Mouse (Mus musculus): ENCODE measurements around the gene Lmod2.

DNA sequence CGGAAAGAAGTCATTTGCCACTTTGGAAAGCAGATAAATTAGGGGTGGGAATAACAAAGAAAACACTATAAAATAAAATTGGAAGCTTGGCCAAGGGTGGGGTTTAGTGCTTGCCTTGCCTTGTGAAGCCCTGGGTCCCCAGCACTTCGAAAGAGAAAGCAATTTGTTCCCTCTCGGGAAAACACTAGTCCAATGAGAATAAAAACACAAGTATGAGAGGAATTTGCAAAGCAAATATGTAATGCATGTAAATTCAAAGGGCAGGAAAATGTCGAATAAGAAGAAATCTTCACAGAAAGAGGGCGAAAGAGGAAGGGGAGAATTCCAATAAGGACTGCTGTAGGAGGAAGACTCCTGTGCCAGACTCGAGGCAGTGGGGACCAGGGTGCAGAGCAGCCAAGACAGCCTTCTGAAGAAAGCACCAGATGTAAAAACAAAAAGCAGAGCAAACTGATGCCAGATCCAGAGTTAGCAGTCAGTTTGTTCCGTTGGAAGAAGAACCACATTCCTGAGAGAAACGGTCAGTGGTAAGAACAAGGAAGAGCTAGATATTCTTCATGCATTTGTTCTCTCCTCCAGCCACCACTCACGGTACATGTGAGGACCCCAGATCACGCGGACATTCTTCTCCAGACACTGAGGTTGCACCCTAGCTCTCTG lies 43.0 kb upstream of the Lmod2 start:
- no peak for TF ChIP-seq POLR2A (IDR thresholded peaks at IDR 0.05; ENCODE audit: insufficient read length, low read depth)
- no peak for TF ChIP-seq SRF (IDR thresholded peaks at IDR 0.05; ENCODE audit: control insufficient read depth, insufficient read length, low read depth)
- no peak for TF ChIP-seq USF1 (IDR thresholded peaks at IDR 0.05; ENCODE audit: low read depth)
- TF ChIP-seq MYOD1 (IDR thresholded peaks at IDR 0.05; ENCODE audit: control insufficient read depth in 1 of 3, insufficient read length in 2 of 3, low read depth in 2 of 3) = no peak
- TF ChIP-seq MAX (IDR thresholded peaks at IDR 0.05; ENCODE audit: low read depth) = no peak
